Comparison of ENCODE assay signal across 18 mouse cellular contexts in the genomic region with DNA sequence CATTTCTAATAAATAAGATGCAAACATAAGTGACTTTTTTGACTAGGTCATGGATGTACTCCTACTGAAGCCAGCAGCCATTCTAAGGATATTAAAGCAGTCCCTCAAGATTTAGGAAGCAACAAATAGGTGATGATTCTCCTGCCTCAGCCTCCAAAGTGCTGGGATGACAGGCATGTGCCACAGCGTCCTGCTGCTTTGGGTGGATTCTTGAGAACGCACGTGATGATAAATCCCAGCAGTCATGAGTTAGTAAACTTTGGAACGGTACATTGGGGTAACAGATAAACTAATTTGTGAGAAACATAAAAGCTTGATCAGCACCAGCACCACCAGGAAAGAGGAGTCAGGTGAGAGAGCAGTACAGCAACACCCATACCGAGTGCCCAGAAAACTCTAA. TPM values are rescaled to one million over a fixed set of nuclear protein-coding genes. Genes with fewer than 3 reads are reported as not detected.
A peak's percentile ranks its signal among the peaks of the same experiment; 100 is the strongest.
DNase-seq lines count a peak whose midpoint lies in the region; ATAC-seq lines count a peak whose summit lies in the region.
"Had no signal": no experiment of that assay in that cellular context is flagged by ENCODE, and none has a peak within 500 bp of the region (broad histone marks: within the 10 kb centered on the region; RNA-seq: fewer than 3 reads in every experiment).

No protein-coding gene starts in this region.

- H3K9ac ChIP-seq in heart, embryonic 12.5 days = no peak overlapping the region
- no peak overlapping the region for H3K9ac ChIP-seq in midbrain, embryonic 11.5 days (ENCODE audit: low read length)
- H3K9ac ChIP-seq in midbrain, embryonic 16.5 days (ENCODE audit: low read depth, low read length) = no peak overlapping the region
- H3K9ac ChIP-seq: embryonic facial prominence, embryonic 13.5 days; embryonic facial prominence, embryonic 15.5 days; forebrain, embryonic 13.5 days; forebrain, embryonic 15.5 days; forebrain, postnatal 0 days had no signal

- WGBS in heart, embryonic 12.5 days = 72% methylated on average over 5 of the region's 5 CpGs
- 96% methylated on average over 5 of the region's 5 CpGs for WGBS in midbrain, embryonic 11.5 days
- WGBS in midbrain, embryonic 16.5 days = 94% methylated on average over 5 of the region's 5 CpGs

- H3K27me3 ChIP-seq in heart, embryonic 12.5 days (replicated peaks) = no peaks in the 10 kb centered on the region
- H3K27me3 ChIP-seq in midbrain, embryonic 11.5 days (ENCODE audit: control insufficient read depth, insufficient read depth, low read length) = no peaks in the 10 kb centered on the region
- H3K27me3 ChIP-seq in midbrain, embryonic 16.5 days (ENCODE audit: control insufficient read depth, insufficient read depth, low read depth, low read length) = no peaks in the 10 kb centered on the region
- H3K27me3 ChIP-seq: embryonic facial prominence, embryonic 13.5 days; embryonic facial prominence, embryonic 15.5 days; forebrain, embryonic 13.5 days; forebrain, embryonic 15.5 days had no signal

- no peak for DNase-seq in heart, postnatal 36 days
- peak; percentile 72 for DNase-seq in midbrain, embryonic 11.5 days (ENCODE audit: low spot score, missing footprints)
- DNase-seq in lung, postnatal 10 days = no peak
- DNase-seq: adrenal gland, adult 2 months; adrenal gland, postnatal 25 days; cerebellum, adult 11 months; cerebellum, adult 18-20 months; cerebellum, adult 8-10 months; cerebellum, adult 9-11 months; cerebellum, postnatal 14 days; cerebellum, postnatal 36 days; forebrain, postnatal 0 days had no signal

- 0 out of 2 replicates have a peak overlapping the region, but pooled peaks have one; percentile 43 for H3K27ac ChIP-seq in heart, embryonic 12.5 days (ENCODE audit: poor library complexity, severe bottlenecking)
- no peak overlapping the region for H3K27ac ChIP-seq in midbrain, embryonic 11.5 days (ENCODE audit: low read depth, low read length)
- H3K27ac ChIP-seq in midbrain, embryonic 16.5 days (ENCODE audit: low read length) = no peak overlapping the region
- H3K27ac ChIP-seq: embryonic facial prominence, embryonic 13.5 days; embryonic facial prominence, embryonic 15.5 days; forebrain, embryonic 13.5 days; forebrain, embryonic 15.5 days had no signal

- ATAC-seq in heart, embryonic 12.5 days (ENCODE audit: insufficient number of reproducible peaks, low FRiP score) = no peak
- ATAC-seq in midbrain, embryonic 11.5 days (ENCODE audit: low FRiP score) = no peak
- ATAC-seq in midbrain, embryonic 16.5 days = no peak
- ATAC-seq: forebrain, embryonic 13.5 days; forebrain, embryonic 15.5 days; forebrain, postnatal 0 days had no signal

- peaks cover 33% of the 10 kb centered on the region for H3K4me1 ChIP-seq in heart, embryonic 12.5 days (replicated peaks)
- peaks cover 23% of the 10 kb centered on the region for H3K4me1 ChIP-seq in midbrain, embryonic 11.5 days (ENCODE audit: control insufficient read depth, insufficient read depth, low read length)
- peaks cover 12% of the 10 kb centered on the region for H3K4me1 ChIP-seq in midbrain, embryonic 16.5 days (ENCODE audit: control insufficient read depth, insufficient read depth, low read length)

- intact Hi-C loops in heart, postnatal 36 days (cut with DNase I) = no loop called here

- H3K36me3 ChIP-seq in heart, embryonic 12.5 days = peaks cover 30% of the 10 kb centered on the region
- peaks cover 5% of the 10 kb centered on the region; the same call in 1 of the 2 replicates for H3K36me3 ChIP-seq in midbrain, embryonic 11.5 days (ENCODE audit: control insufficient read depth, insufficient read depth, low read length)
- H3K36me3 ChIP-seq in midbrain, embryonic 16.5 days (ENCODE audit: control insufficient read depth, insufficient read depth, low read length) = 0 out of 2 replicates have a peak, but pooled peaks cover 2% of the 10 kb centered on the region

- no peaks in the 10 kb centered on the region for H3K9me3 ChIP-seq in heart, embryonic 12.5 days (replicated peaks)
- no peaks in the 10 kb centered on the region for H3K9me3 ChIP-seq in midbrain, embryonic 11.5 days (ENCODE audit: control insufficient read depth, low read length)
- H3K9me3 ChIP-seq in midbrain, embryonic 16.5 days (replicated peaks; ENCODE audit: control insufficient read depth, low read length, poor library complexity, severe bottlenecking) = no peaks in the 10 kb centered on the region
- H3K9me3 ChIP-seq: embryonic facial prominence, embryonic 13.5 days; embryonic facial prominence, embryonic 15.5 days; forebrain, embryonic 13.5 days; forebrain, embryonic 15.5 days had no signal

- H3K4me2 ChIP-seq in heart, embryonic 12.5 days = no peak overlapping the region
- H3K4me2 ChIP-seq in midbrain, embryonic 11.5 days = no peak overlapping the region
- no peak overlapping the region for H3K4me2 ChIP-seq in midbrain, embryonic 16.5 days (ENCODE audit: low read length)
- H3K4me2 ChIP-seq: embryonic facial prominence, embryonic 13.5 days; embryonic facial prominence, embryonic 15.5 days; forebrain, embryonic 13.5 days; forebrain, embryonic 15.5 days had no signal

- no peak overlapping the region for H3K4me3 ChIP-seq in heart, embryonic 12.5 days
- H3K4me3 ChIP-seq in midbrain, embryonic 11.5 days (ENCODE audit: low read depth, low read length) = no peak overlapping the region
- H3K4me3 ChIP-seq in midbrain, embryonic 16.5 days (ENCODE audit: low read depth, low read length) = no peak overlapping the region
- H3K4me3 ChIP-seq: embryonic facial prominence, embryonic 13.5 days; embryonic facial prominence, embryonic 15.5 days; forebrain, embryonic 13.5 days; forebrain, embryonic 15.5 days had no signal

RNA-seq across cellular contexts. Expression of gene Bmpr1a, which starts 52.7 kb away (rescaled TPM):
- polyA plus RNA-seq in heart, embryonic 12.5 days (2016; fragmentation: Nextera tagmentation; extraction: Ambion mirVana) = 53.9 and 58.0 TPM in 2 replicates
- 10 to 100 TPM; 60.5 to 71.4 TPM for total RNA-seq in heart, postnatal 36 days (2021)
- 44.4 and 49.8 TPM in 2 replicates for polyA plus RNA-seq in midbrain, embryonic 11.5 days (2014; fragmentation: Nextera tagmentation; extraction: Ambion mirVana)
- 15.2 and 15.4 TPM in 2 replicates for polyA plus RNA-seq in midbrain, embryonic 16.5 days (2015; fragmentation: Nextera tagmentation; extraction: Ambion mirVana)
